Mouse (Mus musculus): ENCODE measurements at regions not wholly inside any gene's neighbourhood (a gene's known extent, or its start where the extent isn't known, plus 50 kb on each side); places are given as distances from the start of the nearest gene placed in this dataset.

DNA sequence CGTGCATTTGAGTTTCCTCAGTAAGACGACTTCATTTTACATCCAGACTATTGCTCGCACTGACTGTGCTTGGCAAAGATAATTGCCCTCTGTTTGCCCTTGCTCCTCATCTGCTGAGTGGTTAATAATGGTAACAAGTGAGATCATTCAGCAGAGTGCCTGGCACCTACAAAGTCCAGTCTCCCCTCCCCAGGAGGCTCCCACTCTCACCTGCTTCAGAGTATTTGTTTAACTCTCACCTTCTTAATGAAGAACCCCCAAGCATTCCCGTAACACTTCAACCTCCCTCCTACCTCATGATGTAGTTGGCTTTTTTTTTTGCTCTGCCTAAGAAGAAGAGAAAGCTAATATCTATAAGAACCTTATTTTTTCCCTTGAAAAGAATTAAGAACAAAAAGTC lies 288.6 kb upstream of the Sel1l start:
- no peak for DNase-seq

DNA sequence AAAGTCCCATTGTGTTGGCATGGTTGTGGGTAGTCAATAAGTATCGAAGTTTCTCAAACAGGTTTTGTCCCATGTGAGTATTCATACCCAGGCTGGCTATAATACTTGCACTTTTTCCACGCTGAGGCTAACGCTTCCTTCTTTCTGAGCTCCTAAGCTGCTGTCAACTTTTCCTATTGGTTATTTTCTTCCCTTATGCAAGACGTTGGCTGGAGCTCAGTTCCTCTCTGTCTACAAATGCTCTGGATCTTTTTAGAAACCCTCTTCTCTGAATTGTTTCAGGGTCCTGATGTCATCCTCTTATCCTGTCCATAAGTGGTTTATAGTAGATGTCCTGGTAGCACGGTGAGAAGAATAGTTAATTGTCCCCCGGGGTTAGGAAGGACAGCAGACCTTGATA lies 278.7 kb upstream of the Sel1l start:
- DNase-seq, result no peak

DNA sequence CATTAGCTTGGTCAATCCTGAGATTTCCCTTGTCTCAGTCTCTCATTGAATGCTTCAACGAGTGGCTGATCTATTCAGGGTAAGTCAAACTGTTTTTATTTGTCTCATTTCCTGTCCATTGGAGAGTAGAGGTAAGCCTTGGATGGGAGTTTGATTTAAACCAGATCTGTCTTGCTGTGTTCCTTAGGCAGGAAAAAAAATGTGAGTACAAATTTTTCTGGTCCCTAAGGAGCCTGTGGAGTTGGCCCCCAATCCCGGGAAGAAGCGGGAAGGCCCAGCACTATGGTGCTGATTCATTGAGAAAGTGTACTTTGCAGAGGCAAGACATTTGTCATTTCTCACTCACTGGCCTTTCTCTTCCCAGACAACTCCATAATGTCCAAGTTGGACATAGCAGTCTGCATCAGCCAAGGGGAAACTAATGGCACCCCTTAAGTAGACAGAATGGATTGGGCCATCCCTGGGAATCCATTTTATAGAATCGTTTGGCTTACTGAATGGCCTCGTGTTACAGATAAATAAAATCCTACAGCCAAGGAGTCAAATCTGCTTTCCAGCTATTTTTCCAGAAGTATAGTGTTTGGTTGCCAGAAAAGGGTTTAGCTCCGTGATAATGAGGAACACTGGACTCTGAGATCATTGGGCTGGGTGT lies 271.3 kb upstream of the Sel1l start:
- no peak for DNase-seq

DNA sequence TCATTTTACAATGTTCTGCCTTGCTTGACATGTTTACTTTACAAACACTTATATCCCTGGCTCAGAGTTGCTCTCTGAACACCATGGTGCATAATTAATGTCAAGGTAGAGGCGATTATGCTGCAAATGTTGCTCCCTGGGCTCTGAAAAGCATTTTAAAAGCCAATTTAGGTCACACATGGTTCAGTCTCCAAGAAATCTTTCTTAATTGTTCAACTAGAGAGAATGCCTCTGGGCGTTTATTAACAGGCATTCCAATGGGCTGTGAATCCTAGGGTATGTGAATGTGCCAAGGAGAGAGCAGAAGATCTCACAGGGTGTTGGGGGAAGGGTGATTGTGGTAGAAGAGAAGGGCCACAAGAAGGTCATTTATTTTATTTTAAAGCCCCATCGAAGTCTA lies 260.7 kb upstream of the Sel1l start:
- no peak for DNase-seq

DNA sequence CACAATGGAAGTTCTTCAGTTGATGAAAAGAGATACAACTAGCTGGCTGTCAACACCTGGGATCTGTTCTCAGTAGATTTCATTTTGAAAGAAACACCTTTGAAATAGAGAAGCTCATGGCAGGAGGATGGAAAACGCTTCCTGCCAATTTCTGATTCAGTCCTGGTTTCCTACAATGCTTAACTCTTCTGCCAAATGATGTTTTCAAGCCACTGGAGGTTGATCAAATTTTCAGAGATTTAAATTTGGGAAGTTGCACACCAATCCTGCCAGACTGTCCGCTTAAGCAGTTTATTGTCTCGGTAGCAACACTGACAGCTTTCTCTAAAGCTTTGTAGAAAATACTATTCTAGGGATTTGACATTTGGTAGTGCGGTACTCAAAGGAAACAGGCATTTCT lies 251.1 kb upstream of the Sel1l start:
- DNase-seq, result no peak

DNA sequence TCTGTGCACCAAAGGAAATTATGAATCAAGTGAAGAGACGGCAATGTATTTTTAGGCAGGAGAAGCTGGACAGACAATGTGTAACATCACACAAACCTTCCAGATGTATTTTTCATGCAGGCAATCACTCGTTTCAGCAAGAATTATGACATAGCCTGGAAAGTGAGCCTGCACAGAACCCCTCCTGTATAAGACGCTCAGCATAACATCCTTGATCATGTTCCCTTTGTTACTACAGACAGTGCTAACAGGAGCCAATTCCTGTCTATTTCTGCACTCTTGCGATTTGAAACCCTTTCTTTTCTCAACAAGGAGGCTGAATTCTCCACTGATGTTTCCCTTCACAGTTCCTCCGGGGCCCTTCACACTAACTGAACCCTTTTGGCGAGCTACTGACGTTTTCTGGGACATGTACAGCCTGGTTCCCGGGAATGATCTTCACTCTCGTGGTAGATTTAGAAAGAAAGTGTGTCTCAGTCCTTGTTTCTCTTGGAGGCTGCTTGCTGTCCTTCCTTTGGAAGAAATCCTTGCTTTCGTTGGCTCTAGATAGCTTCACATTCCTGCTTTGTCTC lies 243.9 kb upstream of the Sel1l start:
- DNase-seq, result no peak

DNA sequence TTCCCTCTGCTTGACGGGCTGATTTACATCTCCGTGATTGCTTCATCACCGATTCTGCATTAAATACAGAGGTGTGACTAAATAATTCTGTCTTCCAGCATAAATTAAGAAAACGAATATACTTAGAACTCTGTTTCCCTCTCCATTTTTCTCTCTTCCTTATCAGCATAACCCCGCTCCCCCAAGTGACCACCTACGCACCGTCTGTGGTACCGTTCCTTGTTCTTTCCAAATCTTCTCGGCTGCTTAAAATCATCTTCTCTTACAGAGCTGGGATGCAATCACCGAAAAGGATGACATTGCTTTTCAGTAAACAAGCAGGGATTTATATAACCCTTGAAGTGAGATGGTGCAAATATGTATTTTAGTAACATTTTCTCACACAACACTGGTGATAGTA lies 224.3 kb upstream of the Sel1l start:
- DNase-seq, result no peak

DNA sequence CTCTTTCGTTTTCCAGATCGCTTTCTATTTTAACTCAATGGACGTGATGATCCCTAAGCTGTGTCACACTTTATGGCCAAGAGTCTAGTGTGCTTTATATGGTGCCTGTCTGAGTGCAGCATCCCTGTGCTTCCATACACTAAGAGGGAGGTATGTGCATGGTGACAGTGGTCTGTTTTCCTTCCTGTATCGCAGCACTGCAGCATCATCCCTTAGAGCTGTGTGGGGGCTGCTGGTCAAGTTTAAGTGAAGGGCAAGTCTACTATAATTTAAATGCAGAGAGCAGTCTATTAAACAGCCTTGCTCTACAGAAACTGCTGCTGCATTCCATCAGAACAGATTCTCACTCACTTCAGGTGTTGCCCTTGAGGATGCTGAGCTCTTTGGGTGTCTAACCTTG lies 213.8 kb upstream of the Sel1l start:
- DNase-seq, result no peak

DNA sequence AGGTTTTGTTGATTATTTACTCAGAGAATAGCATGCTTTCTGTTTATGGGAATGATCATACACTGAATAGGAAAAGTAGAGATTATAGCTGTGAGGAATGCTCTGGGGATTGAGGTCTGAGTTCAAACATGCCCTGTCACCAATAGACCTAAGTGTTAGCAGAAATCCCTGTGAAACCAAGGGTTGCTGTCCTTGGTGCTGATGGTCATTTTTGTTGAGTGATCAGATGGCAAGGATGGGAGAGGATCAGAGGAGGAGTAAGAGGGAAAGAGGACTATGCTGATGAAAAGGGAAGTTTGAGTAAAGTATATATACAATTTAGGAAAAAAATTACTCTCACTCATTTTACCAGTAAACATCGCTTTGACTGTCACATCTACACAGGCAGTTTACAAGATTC lies 191.5 kb upstream of the Sel1l start:
- DNase-seq, result no peak

DNA sequence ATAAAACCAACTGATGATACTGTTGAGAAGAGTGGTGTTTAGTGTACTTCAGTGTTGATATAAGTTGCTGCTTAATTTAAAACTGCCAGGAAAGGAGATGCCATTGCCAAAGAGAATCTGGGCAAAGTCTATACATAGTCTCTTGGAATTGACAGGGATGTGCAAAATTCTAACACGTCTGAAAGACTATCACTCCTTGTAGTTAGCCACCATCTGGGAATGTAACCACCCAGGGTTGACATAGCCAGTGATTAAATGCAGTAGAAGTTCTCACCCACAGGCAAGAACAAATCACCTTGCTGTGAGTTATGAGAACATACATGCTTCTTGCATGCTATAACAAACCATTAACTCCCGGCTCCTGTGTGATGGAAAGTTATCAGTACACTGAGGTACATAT lies 180.2 kb upstream of the Sel1l start:
- DNase-seq, result no peak

DNA sequence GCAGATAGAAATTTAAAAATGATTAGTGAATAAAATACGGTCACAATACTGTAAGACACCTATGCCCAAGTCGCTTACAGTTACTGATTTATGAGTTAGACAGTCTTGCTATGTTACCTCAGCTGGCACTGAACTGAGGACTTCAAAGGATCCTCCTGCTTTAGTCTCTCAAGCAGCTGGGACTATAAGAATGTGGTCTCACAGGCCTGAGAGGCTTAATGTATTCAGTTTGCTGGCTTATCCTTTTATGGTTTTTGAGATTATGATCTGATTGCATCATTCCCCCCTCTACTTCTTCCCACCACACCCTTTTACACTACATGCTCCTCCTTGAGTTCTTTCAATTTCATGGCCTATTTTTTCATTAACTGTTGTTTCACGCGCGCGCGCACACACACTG lies 179.4 kb upstream of the Sel1l start:
- no peak for DNase-seq

DNA sequence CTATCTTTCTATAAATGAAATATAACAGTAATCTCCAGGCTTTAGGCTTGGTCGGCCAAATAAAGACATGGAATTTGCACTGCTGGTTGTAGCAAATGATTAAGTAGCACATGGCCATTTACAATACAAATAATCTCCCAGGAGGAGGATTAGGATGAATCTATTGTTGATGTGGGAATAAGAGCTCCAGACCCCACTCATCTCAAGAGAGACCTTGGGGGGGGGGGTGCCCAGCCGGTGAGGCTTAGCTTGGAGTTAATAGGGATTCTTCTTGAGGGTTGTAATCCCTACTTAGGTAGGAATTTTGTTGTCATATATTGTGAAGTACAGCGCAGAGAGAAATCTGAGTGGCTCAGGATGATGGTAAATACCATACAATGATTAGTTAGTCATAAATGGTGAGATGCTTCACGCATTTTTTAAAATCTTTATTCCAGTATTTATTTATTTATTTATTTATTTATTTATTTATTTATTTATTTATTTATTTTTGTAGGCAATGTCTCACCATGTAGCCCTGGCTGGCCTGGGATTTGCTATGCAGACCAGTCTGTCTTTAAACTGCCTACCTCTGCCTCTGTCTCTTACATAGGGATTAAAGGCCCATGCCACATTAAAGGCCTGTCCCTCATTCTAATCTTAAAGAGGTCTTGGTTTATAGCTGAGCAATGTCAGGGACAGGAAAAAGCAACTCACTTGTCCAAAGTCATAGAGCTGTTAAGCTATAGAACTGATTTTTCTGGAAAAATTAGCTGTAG lies 175.7 kb upstream of the Sel1l start:
- DNase-seq, result no peak

DNA sequence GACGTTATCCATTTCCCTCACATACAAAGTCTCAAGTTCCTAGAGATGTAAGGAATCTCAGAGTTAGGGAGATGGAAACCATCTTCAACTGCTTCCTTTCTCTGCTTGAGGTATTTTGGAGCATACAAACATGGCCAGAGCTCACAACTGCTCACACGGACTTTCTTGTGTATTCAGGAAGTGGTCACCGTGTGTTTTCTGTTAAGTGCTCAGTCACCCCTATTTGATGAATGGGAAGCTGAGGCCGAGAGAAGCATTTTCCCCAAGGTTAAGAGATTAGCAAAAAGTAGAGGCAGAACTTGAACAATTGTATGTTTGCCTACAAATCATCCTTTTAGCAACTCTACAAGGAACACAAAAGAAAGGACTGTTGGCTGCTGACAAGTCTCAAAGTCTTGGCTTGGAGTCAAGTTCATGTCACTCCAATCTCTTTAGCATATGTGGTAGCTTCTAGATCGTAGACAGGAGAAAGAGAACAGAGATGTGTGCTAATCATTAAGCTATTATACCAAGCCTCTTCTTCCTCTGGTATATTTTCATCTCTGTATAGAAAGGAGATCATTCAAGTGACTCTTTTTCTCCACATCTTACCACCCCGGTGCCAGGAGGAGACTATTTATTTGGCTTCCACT lies 170.8 kb upstream of the Sel1l start:
- no peak for DNase-seq

DNA sequence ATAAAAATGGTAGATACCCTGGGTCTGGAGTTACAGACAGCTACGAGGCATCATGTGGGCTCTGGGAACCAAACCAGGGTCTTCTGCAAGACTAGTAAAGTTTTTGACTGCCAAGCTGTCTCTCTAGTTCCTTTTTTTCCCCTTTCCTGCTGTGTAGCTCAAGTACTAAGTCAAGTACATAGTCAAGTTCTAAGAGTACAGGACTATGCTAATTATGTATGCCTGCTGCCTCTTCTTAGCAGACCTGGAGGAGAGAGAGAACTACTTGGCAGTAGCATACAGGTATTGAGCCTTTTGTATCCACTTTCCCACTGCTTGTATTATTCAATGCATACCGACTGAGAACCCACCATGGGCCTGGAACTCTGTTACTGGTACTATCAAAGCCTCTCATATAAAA lies 166.4 kb upstream of the Sel1l start:
- DNase-seq, result no peak

DNA sequence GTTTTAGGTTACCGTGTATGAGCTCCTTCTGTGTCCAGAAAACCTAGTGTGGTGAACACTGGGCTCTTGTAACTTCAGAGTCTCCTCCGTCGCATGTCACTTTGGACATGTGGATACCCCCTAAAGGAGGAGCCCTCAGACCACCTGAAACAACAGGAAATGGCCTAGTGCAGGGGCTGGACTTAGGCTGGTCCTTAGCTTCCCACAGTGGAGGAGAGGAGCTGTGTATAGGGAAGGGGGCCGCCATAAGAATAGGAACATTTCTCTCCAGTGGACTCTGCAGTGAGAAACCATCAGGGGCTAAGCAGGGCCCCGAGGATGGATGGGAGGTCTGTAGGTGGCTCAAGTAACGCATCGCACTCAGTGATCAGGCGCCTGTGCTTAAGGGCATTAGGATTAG lies 165.0 kb upstream of the Sel1l start:
- DNase-seq, result no peak

DNA sequence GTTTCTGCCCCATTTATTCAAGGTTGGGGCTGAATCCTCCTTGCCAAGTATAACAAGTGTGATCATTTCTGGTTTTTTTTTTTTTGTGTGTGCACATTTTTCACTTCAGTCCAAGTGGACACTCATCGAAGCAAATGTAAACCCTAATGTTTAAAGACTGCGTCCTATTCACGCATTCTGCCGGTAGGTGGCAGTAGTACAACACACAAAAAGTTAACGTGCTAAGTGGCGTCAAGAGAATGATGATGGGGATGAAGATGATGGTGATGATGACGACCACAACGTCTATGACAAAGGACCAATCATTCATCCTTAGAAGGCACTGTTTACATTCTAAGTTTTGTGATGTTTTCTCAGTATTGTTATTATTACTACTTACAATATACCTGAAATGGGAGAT lies 164.3 kb upstream of the Sel1l start:
- peak; percentile 19 to 45 for DNase-seq

DNA sequence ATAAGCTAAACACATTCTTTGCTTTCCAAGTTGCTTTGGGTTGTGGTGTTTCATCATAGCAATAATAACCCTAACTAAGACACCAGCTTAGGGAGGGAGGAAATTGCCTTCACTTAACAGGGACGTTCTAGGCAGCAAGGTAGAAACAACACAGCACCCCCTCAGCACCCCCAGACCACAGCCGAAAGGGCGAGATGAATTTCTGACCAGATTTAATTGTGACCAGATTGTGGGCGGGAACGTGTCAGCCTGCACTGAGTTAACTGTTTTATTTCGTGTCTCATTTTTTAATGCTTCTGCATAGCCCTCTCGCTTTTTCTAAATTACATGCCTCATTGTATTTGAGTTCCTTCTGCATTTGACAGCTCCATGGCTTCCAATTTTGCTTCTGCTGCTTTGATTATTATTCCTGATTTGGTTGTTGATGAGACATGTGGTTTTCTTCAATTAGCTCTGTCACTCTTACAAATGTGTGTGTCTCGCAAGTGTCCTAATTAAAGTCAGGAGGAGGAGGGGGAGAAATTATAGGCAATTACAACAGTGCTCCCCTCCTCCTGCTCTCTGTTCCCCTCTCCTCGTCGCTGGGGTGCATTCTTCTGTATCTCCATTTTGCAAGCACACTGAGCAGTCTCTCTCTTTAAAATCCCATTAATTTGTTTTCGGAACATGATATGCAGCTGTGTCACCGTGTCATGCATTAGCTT lies 155.6 kb upstream of the Sel1l start:
- no peak for DNase-seq

DNA sequence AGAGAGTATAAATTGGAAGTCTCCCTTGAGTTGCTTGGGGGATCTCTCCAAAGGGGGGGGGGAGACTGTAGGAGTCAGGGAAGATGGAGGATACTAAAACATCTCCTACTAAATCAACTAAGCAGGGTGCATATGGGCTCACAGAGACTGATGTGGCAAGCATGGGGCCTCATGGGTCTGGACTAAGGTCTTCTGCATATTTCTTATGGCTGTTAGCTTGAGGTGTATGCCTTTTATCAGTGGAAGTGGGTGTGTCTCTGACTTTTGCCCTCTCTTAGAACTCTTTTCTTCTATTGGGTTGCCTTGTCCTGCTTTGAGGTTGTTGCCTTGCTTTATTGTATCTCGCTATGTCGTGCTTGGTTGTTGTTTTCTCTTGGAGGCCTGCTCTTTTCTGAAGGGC lies 150.1 kb upstream of the Sel1l start:
- DNase-seq, result no peak

DNA sequence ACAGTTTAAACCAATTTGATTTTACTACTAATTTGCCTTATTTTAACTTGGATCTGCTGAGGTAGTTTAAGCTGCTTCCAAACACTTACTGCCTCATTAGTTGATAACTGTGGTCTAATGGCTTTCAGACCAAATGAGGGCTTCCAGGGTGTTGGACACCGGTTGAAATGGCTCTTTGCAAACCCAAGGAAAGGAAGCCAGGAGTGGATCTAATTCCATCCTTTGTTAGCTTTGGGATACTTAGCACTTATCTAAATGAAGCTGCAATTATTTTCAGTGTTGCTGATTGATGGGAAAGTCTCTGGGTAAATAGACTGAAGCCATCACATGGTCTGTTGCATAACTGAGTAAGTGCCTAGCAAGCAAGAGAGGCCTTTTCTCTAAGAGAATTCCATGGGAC lies 148.4 kb upstream of the Sel1l start:
- DNase-seq, result no peak

DNA sequence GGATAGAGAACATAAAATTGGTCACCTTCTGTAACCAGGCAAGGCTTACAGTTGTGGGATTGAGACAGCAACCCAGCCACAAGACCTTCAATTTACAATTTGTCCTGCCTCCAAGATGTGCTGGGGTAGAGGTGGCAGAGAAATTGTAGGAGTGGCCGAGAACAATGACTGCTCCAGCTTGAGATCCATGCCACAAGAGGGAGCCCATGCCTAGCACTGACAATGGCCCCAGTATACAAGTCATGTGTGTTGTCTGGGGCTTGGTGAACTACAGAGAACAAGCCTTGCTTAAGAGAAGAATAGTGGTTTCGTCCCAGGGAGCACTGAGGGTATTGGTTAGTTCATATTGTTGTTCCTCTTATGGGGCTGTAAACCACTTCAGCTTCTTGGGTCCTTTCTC lies 146.6 kb upstream of the Sel1l start:
- no peak for DNase-seq

DNA sequence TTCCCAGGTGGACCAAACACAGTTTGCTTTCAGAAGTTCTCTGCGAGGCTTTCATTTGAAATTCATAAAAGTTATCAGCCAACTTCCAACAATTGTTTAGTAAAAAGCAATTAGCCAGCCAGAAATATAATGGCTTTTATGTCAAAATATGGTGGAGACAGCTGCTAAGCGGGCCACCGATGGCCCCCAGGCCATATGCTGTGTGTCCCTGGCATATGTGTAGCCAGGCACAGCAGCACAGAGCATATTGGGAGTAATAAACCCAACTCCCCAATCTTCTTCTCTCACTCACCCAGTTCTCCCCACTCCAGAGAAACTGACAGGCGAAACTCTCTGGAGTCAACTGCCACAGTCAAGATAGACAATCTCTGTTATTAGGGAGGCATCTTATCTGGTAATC lies 137.5 kb upstream of the Sel1l start:
- DNase-seq, result no peak

DNA sequence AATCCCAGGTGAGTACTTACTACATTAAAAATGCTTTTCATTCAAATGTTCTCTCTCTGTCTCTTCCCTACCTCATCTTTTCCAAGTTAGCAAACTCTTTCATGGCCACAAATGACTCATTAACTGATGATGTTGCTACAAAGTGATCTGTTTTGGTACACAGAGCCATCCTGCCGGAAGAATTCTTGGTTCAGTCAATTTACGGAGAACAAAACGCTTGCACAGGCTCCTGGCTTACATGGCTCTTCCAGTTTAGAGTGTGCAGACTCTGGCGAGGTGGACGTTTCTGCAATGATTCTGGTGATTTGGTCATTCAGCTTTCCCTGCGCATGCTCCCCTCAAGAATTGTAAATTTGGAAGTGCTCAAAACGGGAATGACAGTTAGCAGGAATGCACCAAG lies 131.4 kb upstream of the Sel1l start:
- DNase-seq, result no peak

DNA sequence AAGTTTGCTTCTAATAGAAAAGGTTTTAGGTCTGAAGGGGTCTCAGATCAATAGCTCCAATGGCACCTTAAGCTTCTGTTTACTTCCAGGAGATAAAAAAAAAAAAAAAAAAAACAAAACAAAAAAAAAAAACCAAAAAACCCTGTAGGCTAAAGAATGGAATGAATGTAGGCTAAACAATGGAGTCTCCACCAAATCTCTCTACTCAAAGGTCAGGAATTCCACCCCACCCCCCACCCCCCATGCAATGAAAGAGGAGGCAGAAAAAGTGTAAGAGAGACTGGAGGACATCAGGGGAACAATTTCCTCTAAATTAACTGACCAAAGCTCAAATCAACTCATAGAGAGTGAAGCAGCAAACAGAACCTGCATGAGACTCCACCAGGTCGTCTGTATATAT lies 122.1 kb upstream of the Sel1l start:
- no peak for DNase-seq

DNA sequence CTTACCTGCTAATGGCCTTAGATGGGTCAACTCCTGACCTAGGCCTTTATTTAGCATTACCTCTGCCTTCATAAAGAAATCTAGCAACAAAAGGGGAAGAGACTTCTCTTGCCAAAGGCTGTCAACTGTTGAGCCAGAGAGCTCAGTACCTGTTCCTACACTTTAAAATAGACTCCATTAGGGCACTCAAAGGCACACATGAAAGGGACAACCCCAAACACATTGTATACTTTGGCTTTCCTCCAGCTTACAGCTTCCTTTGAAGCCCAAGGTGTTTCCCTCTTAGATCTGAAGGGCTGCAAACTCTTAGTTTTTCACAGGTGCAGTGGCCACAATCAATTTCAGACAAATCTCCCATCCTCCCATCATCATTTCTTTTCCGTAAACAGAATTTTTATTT lies 117.0 kb upstream of the Sel1l start:
- no peak for DNase-seq

Measured in cerebellum, postnatal 25 days (tissue).